Mouse (Mus musculus): ENCODE data around the gene Tas2r138. TPM values are rescaled to one million over a fixed set of nuclear protein-coding genes. Genes with fewer than 3 reads are reported as not detected.

The Tas2r138 gene
- polyA plus RNA-seq (2015; fragmentation: Illumina TruSeq; extraction: RNeasy Lipid Tissue Mini Kit (QIAGEN cat#74804); ENCODE audit: insufficient read depth, low read depth, low replicate concordance), result not detected

DNA sequence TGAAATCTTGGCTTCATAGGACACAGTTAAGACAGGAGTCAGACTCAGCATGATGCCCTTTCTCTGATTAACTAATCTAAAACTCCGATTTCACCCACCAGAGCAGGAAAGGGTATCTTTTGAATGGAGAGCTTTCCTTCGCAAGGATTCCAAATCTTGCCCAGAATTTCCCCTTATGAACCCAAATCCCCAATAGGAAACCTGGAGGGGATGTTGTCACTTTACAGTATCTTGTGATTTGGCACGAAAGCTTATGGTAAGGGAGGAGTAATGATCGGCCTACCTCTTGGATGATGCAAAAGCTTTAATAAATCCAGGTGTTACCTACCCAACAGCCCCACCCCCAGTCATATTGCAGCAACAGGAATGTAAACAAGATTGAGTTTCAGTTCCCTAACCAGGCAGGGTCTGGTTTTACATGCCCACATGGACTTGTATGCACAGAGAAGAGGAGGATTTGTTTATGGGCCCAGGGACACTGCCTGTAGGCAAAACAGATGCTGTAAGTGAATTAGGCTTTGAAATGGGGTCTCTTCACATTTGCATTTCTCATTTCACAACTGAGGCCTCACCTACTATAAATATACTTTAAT is at the start of gene Tas2r138:
Tas2r138 (minus strand) TSS at position 51 of the 593 bp plus-strand sequence.

DNA sequence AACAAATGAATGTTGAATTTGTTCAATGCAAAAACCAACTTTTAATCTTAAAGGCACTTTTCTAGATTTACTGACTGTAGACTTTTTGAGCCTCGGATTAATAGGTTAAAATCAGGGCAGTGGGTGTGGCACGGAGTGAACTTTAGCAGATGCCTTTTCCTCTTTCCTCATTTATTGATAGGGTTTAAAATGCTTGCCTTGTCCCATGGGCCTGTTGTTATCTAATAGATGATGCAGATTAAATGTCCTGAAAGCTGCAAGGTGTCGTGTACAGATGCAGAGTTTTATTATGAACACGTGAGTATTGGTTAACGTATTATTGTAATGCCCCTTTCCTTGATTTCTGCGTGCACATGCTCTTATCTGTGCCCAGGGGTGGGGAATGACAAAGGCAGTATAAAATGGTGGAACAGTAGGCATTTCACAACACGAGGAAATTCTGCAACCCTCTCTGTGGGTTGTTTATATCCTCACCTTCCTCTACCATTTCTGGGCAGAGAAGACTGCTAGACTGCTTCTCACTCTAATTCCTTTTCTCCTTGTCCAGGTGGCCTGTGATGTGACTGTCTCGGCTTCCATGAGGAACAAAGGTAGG is 15.4 kb upstream of the Tas2r138 start, which contains the start of gene Mgam:
Mgam (plus strand) TSS at position 426 of the 595 bp plus-strand sequence.

DNA sequence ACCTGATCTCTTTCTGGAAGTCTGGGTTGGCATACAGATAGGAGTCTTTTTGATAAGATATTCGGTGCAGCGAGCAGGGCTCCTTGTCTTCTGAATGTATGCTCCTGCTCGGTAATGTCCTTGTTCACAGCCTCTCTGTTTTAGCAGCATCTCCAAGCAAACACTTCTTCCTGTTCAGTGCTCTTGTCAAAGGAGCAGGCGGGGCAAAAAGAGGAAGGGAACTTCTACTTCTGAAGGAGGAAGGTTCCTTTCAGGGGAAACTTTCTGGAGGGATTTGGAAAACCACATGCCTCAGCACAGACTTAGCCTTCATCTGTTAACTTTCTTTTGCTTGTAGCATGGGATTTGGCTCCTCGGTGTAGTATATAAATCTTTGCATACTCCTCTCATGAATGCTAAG is 27.5 kb downstream of the Tas2r138 start, which contains the start of gene Clec5a:
Clec5a (minus strand) TSS at position 177 of the 400 bp plus-strand sequence.

DNA sequence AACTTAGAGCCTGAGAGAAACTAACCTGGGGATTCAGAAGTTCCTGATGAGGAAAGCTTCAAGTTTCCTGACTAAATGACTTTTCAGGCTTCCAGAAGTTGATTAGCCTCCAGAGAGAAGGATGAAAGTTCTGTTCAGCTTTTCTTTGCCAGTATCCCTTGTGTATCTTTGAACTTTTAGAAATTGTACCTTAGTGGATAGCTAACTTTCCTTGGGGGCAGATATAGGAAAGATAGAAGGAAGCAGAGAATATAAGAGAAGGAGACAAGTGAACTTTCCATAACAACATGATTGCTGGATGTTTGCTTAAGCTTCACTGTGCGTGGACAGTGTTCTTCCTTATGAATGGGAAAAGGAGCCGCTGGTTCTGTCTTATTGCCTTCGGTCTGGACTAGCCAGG is 43.9 kb downstream of the Tas2r138 start, which contains the start of gene Olfr460:
Olfr460 (plus strand) TSS at position 301 of the 400 bp plus-strand sequence.

Other genes with a start within 250 kb of the Tas2r138 start
- gene E330009J07Rik, start 177.2 kb downstream of the Tas2r138 start, polyA plus RNA-seq (2015; fragmentation: Illumina TruSeq; extraction: RNeasy Lipid Tissue Mini Kit (QIAGEN cat#74804); ENCODE audit: insufficient read depth, low read depth, low replicate concordance), result 7.4 TPM
- gene Wee2, start 174.2 kb downstream of the Tas2r138 start, polyA plus RNA-seq (2015; fragmentation: Illumina TruSeq; extraction: RNeasy Lipid Tissue Mini Kit (QIAGEN cat#74804); ENCODE audit: insufficient read depth, low read depth, low replicate concordance), result 0.37 TPM
- gene Ssbp1, start 142.0 kb downstream of the Tas2r138 start, polyA plus RNA-seq (2015; fragmentation: Illumina TruSeq; extraction: RNeasy Lipid Tissue Mini Kit (QIAGEN cat#74804); ENCODE audit: insufficient read depth, low read depth, low replicate concordance), result 21.8 TPM
- gene Tas2r137, start 122.1 kb downstream of the Tas2r138 start, polyA plus RNA-seq (2015; fragmentation: Illumina TruSeq; extraction: RNeasy Lipid Tissue Mini Kit (QIAGEN cat#74804); ENCODE audit: insufficient read depth, low read depth, low replicate concordance), result not detected
- gene Tas2r108, start 119.8 kb downstream of the Tas2r138 start, polyA plus RNA-seq (2015; fragmentation: Illumina TruSeq; extraction: RNeasy Lipid Tissue Mini Kit (QIAGEN cat#74804); ENCODE audit: insufficient read depth, low read depth, low replicate concordance), result not detected
- not detected for gene Prss37, start 93.8 kb downstream of the Tas2r138 start, polyA plus RNA-seq (2015; fragmentation: Illumina TruSeq; extraction: RNeasy Lipid Tissue Mini Kit (QIAGEN cat#74804); ENCODE audit: insufficient read depth, low read depth, low replicate concordance)
- not detected for gene Olfr461, start 58.3 kb downstream of the Tas2r138 start, polyA plus RNA-seq (2015; fragmentation: Illumina TruSeq; extraction: RNeasy Lipid Tissue Mini Kit (QIAGEN cat#74804); ENCODE audit: insufficient read depth, low read depth, low replicate concordance)
- gene Olfr460, start 43.8 kb downstream of the Tas2r138 start, polyA plus RNA-seq (2015; fragmentation: Illumina TruSeq; extraction: RNeasy Lipid Tissue Mini Kit (QIAGEN cat#74804); ENCODE audit: insufficient read depth, low read depth, low replicate concordance), result not detected
- gene Clec5a, start 27.5 kb downstream of the Tas2r138 start, polyA plus RNA-seq (2015; fragmentation: Illumina TruSeq; extraction: RNeasy Lipid Tissue Mini Kit (QIAGEN cat#74804); ENCODE audit: insufficient read depth, low read depth, low replicate concordance), result 0.63 TPM
- gene Mgam, start 15.5 kb upstream of the Tas2r138 start, polyA plus RNA-seq (2015; fragmentation: Illumina TruSeq; extraction: RNeasy Lipid Tissue Mini Kit (QIAGEN cat#74804); ENCODE audit: insufficient read depth, low read depth, low replicate concordance), result 1.4 TPM

Measured in pancreas, adult 10 weeks (tissue).